Mouse (Mus musculus) liver, embryonic 14.5 days (tissue): Measurements from ENCODE around the gene Fgfr2.

Source experiments
- CTCF ChIP-seq: IDR thresholded peaks from 2 replicates; pipeline ENCODE4 v1.5.1; 2016; ENCODE audit warnings: antibody characterized with exemption, low read depth, control low read depth
- EP300 ChIP-seq: IDR thresholded peaks from 2 replicates; pipeline ENCODE4 v1.6.1; 2016; ENCODE audit warnings: antibody characterized with exemption, low read depth

- no peak for TF ChIP-seq CTCF
- no peak for TF ChIP-seq EP300
Measured at GRCm38 (mm10) chr7:131696889-131697288, 1426.3 kb downstream of the Fgfr2 start.
